Mouse (Mus musculus): ENCODE results near the gene Rhob.

The Rhob gene

DNA sequence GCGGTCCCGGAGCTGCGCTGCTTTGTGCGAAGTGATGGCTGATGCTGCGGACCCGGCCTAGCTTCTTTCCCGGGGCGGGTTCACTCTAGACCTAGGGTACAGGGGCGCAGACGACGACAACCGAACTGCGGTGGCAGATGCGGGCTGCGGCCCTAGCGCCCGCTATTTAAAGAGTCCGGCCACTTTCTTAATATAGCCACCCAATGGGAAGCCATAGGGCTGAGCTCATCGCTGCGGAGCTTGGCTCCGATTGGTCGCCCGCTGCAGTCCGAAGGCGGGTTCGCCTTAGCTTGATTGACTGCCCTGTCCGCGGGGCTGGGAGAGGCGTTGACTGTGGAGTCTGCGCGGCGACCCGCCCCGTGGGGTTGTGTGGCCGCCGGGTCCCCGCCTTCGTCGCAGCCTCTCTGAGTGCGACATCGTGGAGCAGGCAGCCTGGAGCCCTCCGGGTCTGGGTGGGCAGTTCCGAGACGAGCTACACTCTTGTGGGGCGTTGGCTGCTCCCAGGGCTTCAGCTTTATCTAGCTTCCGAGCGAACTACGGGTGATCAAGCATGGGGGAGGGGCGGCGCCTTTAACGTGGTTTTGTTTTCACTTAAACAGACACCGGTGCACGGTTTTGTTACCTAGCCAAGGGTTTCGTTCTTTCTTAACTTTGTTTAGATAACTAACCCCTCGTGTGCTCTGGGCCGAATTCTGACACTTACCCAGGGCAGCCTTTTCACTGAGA, at the start of gene Rhob:
Gene Rhob, minus strand, starts transcription at position 139 of the 726 bp plus-strand sequence.
- DNase-seq (ENCODE audit: low spot score in 2 of 2): peak; percentile 95

DNA sequence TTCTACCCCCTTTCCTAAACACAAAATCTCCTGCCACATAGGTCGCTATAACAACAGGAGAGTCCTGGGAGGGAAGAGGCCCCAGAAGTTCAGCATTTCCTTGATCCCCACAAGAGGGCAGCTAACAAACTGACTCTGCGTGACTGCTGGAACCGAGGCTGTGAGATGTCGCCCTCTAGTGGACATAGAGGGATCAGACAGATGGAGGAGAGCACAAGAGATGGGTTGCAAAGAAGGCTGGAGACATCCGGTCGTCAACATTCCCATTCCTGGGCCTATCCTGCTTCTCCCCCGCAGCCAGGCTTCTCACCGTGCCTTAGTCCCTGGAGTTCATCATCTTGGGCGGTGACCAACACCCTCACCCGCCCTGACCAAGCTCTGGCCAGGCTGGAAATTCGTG, 47.5 kb upstream of the Rhob start:
- peak; percentile 60 to 66 for DNase-seq (ENCODE audit: low spot score in 2 of 2)

DNA sequence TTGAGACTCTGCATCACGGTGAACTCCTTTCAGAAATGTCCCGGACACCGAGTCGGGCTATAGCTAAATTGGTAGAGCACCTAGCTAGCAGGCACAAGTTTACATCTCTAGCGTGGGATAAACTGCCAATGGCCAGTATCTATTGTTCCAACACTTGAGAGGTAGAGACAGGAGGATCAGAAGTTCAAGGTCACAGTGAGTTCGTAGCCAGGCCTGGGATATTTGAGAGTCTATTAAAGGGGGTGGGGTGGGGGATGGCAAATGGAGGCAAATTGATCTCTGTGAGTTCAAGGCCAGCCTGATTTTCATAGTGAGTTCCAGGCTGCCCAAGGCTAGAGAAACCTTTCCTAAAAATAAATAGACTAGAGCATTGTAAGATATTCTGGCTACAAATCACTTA, 47.0 kb upstream of the Rhob start:
- DNase-seq (ENCODE audit: low spot score in 2 of 2): no peak

DNA sequence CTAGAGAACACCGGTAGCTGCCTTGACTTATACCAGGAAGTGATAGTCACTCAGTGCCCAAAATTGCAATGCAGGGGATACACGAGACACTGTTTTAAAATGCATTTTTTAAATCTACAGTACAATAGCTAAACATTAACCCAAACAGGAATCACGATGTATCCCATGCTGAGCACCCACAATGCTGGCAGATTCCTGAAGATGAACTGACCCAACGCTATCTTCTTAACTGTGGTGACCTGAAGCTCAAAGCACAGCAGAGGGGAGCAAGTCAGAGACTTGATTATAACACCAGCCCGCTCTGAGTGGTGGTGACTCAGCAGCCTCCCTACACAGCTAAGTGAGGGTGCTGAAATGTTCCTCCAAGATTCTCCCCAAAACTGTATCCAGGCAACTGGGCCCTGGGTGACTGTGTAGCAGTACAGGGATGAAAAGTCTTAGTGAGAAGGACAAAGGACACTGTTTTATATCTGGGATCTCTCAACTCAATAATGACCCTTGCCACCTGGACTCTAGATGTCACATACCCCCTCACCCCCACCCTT, 45.3 kb upstream of the Rhob start:
- no peak for DNase-seq (ENCODE audit: low spot score in 2 of 2)

DNA sequence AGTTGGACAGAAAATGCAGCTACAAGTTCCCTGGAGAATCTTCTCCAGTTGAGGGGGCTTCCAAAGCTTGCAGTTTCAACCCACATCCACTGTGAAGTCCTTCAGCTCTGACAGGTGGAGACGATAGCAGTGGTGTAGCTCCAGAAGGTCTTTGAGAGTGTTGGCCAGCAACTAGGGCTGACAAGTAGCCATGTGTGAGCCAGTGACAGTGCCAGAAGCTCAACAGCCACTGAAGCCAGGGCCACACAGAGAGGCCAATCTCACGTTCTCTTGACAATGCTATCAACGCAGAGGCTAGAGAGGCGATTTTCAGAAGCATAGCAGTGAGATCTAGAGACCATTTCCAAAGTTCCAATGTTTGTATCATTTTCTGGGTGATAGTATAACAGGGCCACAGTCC, 42.6 kb upstream of the Rhob start:
- no peak for DNase-seq (ENCODE audit: low spot score in 2 of 2)

DNA sequence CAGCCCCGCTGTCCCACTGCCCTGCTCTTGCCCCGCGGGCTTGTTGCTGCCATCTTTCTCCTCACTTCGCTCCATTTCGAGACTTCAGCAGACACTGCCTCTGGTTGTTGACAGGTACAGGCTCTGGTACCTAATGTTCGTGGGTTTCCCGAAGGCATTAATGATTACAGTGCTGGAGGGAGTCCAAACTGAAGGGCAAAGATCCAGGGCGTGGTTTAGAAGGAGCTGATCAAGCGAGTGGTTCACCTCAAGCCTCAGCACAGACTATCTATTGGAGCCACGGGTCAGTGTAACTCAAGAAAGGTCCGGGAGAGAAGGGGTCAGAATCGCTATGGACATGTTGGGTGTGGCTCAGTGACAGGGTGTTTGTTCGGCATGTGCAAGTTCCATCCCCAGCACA, 39.7 kb upstream of the Rhob start:
- no peak for DNase-seq (ENCODE audit: low spot score in 2 of 2)

DNA sequence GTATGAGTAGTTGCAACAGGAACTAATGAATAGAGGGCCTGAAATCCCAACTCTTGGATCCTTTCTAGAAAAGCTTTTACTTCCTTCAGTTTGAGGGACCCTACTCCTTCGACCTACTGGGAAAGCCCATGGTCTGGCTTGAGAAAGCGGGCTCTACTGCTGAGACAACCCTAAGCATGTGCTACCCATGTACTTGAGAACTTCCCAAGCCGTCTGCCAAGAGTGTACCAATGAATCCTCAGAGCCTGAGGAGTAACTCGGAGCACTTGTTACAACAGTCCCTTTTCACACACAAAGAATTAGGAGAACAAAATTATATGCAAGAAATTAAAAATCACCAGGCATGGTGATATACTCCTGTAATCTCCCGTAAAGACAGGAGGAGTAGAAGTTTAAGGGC, 37.5 kb upstream of the Rhob start:
- DNase-seq (ENCODE audit: low spot score in 2 of 2): no peak

DNA sequence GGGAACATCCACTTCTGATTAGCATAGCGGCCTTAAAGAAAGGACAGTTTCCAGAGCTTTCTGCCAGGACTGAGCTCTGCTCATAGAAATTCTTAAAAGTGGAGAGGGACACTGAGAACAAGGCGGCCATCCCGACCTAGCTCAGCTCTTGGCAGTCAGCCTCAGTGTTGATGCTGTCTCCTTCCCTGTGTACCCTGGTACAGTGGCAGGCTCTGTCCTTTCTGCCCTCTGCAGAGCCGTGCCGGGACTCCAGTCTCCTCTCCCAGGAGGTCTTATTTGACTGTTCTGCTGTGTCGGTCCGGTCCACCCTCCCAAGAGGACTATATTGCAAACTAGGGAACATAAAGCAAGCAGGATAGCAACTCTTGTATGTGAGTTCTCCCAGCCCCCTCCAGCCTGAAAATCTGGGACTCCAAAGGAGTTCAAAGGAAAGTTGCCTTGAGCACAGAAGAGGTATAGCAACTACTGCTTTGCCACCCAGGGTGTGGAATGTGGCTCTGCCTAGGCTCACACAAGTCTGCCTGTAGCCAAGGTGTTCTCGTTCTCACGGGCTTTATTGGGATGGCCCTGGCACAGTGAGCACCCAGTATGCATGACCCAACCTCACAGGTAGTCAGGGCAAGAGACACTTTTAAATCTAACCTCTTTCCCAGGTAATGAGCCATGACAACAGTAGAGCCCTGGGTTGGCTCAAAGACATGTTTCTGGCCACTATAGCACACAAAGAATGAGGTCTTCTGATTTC, 36.6 kb upstream of the Rhob start:
- no peak for DNase-seq (ENCODE audit: low spot score in 2 of 2)

DNA sequence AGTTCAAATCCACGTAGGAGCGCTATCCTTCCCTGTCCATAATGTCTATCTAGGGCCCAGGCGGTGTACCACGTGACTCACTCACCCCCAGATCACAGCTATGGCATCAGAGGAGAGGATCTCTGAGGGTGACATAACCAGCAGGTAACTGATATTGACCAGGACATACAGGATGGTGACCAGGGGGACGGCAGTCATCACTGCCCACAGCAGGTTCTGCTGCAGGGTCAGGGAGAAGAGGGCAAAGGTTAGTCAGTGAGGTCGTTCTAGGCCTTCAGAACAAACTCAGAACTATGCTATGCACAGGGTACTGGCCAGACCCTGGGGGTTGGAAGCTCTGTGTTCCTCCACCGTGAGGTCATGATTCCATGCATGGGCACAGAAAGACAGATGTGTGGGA, 35.8 kb upstream of the Rhob start:
- no peak for DNase-seq (ENCODE audit: low spot score in 2 of 2)

DNA sequence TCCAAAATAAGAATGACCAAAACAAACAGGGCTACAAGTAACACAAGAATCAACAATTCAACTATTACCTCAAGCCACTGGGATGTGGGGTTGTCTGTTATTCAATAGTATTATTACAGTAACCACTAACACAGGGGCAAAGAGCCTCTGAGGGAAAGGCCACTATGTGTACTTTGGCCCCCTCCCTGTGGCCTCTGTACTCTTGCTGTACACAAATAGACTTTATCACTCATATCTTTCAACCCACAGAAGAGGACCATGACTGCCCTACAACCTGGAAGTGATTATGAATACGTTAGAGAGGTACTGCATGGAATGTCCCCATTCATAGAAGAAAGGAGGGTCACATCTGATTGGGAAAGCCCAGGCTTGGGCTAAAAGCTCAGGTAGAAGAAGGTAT, 35.1 kb upstream of the Rhob start:
- no peak for DNase-seq (ENCODE audit: low spot score in 2 of 2)

DNA sequence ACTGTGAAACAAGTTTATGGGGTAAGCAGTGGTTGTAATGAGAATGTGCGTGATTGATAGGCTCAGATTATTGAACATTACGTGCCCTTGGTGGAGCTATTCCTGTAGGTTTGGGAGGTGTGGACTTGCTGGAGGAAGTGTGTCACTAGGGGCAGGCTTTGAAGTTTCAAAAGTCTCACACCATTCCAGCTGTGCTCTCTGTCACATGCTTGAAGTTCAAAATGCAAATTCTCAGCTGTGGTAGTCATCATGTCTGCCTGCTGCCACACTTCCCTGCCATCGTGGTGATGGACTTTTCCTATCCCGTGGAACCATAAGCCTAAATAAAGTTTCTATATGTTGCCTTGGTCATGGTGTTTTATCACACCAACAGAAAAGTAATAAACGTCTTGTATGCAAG, 28.0 kb upstream of the Rhob start:
- no peak for DNase-seq (ENCODE audit: low spot score in 2 of 2)

DNA sequence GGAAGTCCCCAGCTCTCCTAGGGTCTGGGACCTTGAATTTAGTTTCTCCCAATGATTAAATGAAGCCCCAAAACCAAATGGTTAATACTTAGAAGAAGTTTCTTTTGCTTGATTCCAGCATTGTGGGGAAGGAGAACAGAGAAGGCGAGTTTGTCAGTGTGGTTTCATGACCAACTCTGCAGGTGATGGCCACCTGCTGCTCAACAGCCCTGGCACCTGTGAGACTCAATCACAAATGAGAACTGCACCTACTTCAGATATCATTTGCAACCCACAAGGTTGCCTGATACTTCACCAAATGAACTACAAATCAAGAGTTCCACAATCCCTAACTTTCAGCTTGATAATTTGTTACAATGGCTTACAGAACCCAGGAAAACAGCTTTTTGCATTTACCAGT, 27.4 kb upstream of the Rhob start:
- DNase-seq (ENCODE audit: low spot score in 2 of 2): no peak

DNA sequence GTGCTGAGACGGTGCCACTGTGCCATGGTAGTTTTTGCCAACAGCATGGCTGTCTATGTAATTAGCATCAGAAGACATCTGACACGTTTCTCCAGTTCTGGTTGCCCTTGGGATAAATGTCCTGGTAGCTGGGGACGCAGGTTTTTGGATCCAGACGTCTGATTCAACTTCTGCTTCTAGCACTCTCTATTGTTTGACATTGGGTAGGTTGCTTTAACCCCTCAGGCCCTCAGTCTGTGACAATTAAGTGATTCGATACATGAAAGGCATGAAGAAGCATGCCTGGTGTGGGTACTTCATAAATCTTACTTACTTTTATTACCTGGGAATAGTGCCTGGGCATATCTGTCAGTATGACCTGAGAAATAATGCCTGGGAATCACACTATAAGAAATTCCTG, 24.3 kb upstream of the Rhob start:
- no peak for DNase-seq (ENCODE audit: low spot score in 2 of 2)

DNA sequence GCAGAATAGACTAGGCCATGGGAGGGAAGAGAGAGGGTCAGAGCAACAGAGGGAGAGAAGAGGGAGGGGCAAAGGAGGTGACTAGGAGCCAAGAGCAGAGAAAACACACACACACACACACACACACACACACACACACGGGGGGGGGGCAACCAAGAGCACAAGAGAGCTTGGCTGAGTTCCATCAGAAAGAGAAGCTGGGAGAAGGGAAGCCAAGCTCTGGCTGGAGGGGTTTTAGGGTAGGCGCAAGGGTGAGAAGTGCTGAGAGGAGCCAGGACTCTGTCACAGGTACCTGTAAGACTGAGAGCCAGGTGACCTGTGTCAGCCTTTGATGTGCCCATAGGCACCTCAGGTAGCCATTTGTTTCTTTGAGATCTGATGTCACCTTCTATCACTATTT, 22.9 kb upstream of the Rhob start:
- no peak for DNase-seq (ENCODE audit: low spot score in 2 of 2)

DNA sequence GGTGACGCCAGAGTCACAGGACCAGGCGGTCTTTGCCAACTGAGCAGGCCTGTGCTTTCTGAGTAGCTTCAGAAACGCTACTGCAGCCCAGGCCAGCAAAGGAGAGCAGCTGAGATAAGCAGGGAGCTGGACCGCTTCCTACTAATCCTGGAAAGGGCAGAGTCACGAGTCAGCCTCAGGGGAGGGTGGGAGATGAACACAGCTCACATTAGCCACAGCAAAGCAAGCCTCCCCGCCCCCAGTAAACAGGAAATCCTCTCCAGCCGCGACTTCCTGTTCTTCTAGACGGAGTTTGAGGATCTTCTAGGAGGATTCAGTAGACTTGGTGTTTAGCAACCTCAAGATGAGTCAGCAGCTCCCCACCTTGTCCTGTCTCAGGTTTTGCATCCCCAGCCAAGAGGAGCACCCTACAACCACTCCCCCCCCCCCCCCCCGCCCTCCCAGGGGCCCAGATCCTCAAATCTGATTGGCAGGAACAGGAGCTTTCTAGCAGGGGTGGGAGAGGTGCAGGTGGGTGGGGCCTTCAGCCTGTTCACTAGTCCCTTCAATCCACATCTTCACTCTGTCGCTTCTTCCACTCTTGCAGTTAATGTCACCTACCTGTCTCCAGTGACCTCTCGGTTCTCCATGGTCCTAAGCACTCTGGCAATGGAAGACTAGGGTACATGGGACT, 21.7 kb upstream of the Rhob start:
- peak; percentile 82 to 85 for DNase-seq (ENCODE audit: low spot score in 2 of 2)

DNA sequence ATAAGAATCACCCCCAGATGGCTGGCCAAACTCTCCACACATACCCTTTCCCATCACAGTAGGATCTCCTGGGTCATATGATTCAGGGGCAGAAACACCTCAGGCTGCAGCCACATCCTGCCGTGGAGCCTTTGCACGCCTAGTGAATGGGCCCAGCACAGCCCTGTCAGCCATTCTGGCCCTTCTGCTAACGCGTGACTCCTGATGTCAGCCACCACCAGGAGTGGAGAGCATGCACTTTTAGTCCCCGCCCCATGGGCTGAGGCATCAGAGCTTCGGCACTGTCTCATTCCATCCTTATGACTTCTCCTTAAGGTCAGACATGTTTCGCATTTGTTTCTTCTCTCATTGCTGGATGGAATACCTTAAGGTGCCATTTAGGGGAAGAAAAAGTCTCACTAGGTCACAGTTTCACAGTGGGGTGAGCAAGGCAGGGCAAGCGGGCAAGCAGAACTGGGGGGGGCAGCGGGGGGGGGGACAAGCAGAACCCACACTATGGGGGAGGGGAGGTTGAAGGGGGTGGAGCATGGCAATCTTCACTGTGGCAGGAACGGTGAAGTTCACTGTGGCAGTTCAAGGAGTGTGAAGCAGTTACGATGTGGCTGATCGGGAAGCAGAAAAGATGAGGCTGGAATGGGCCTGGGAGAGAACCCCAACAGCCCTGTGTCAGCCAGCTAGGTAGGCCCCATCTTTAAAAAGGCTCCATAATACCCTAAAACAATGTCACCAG, 19.8 kb upstream of the Rhob start:
- peak; percentile 70 to 79 for DNase-seq (ENCODE audit: low spot score in 2 of 2)

DNA sequence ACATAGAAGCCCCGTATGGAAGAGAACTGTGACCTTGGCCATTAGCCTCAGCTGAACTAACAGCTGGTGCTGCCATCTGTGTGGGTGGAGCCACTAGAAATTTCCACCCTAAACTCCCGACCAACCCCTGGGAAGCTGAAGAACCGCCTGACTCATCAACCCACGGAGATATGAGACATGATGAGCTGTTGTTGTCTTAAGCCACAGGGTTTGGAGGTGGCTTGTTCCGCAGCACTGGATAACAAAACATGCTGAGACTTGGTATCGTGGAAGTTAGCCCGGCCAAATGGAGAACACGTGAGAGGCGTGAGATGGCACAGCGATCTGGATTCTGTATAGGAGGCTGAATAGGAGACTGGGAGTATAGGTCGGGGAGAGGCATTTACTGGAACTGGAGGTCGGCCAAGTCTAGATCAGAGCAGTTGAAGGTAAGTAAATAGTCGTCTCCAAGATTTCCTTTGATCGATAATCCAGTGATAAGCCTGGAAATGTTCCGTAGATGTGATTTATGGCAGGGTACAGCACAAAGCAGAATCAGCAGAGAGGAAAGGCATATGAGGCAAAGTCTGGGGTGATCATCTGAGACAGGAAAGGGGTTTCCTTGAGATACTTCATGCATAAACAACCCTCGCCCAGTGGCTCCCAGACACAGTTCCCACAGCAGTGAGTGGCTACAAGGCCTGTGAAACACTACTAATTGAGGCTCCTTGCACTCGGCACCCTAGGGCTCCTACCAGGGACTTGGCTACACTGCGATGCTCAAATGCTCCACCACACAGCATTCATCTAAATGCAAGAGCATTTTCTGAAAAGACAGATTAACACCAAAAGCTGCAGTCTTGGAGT, 11.5 kb upstream of the Rhob start:
- no peak for DNase-seq (ENCODE audit: low spot score in 2 of 2)

DNA sequence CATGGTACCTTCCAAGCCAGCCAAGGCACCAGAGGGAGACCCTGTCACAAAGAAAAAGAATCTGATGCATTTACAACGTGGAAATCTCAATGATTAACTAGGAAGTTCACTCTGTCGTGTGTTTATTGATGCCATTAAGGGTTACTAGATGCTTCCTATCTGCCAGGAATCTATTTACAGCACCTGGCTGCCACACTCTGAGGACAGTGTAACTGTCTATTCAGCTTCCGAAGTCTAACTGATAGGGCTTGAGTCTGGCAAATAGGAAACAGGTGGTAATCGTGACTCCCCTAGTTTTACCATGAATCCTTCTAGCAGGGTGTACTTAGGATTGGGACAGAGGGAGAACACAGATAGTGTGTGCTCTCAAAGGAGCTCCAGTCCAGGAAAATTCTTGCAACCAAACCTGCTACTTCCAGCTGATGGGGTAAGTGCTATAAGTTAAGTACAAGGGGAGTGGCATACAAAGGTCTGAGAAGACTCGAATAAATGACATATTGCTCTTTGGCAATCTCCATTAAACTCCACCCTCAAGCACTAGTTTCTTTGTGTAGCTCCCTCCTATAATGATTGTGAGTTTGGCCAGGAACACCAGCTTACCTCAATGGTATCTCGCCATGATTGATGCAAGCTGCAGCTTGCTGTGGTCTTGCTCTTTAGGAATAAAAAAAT, 10.6 kb upstream of the Rhob start:
- no peak for DNase-seq (ENCODE audit: low spot score in 2 of 2)

DNA sequence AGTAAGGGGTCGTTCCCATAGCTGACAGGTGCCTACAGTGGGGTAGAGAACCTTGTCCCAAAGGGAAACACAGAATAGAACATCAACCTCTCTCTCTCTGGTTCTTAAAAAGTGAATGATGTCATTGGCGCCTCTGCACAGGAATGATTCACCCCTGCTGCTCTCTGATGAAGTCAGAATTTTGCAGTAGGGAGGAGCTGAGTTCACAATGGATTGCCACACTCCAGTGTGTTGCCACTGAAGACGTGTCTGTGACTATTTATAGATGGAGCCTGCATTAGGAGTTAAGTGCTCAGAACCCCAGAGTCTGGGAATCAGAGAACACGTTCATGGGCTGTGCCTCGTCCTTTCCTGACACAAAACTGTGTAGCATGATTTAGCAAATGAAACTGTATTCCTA, 9.9 kb upstream of the Rhob start:
- no peak for DNase-seq (ENCODE audit: low spot score in 2 of 2)

DNA sequence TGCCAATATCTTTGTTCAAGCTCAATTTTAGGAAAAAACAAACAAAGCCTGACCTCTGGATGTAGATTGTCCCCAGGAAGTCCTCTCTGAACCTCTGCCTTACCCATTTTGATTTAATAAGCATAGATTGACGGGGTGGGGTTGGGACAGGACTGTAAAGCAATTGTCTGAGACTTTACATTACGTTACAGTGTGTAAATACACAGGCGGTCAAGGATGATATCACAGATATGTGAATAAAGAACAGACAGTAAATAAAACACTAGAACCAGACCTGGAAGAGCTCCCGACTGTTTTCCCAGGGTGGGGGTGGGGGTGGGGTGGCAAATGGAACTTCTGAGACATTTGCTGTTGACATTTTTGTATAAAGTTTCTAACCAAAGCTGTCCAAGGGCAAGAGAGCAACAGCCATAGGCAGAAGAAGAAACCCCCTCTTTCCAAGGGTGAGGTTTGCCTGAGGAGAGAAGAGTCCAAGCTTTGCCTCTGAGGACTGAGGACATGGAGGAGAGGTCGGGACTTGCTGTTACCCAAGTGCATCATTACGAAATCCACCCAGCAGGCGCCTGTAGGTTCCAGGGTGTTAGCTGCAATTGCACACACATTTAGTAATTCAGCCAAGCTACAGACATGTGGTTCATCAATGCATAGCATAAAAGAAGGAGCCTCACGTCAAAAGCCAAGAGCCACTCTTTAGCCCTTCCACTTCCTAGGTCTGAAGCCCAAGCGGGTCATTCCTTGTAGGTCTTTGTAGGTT, 7.3 kb upstream of the Rhob start:
- no peak for DNase-seq (ENCODE audit: low spot score in 2 of 2)

Data from natural killer cell, adult 2 months (primary cell).